Mouse (Mus musculus) stomach, postnatal 0 days (tissue): ENCODE measurements around the gene Lhx6.
"Not testable (repeated sequence)": the region's sequence is repeated elsewhere in the genome, so short reads cannot be mapped to it uniquely, and the experiment has no call there.

Source experiments
- CTCF ChIP-seq: IDR thresholded peaks from 2 replicates; pipeline ENCODE4 v1.5.1; 2016; ENCODE audit warnings: antibody characterized with exemption, low read depth, mild to moderate bottlenecking, moderate library complexity
- EP300 ChIP-seq: optimal IDR thresholded peaks from 2 replicates; pipeline ENCODE3; 2016; ENCODE audit warnings: antibody characterized with exemption

GRCm38 (mm10) chr2:36152401-36152800, 47.2 kb upstream of the Lhx6 start:
- not testable (repeated sequence) for TF ChIP-seq CTCF, EP300
